Mouse (Mus musculus) liver, adult 2 months (tissue): Measurements from ENCODE around the gene Skp1a. TPM values are rescaled to one million over a fixed set of nuclear protein-coding genes. Genes with fewer than 3 reads are reported as not detected.

Experiments
- DNase-seq: peaks from one replicate; pipeline ENCODE4 v3.0.0-alpha.2; 2011; ENCODE audit warnings: low read depth, low spot score; ENCODE audit errors: extremely low read depth
- H3K27ac ChIP-seq: fragments of 200-500 bp; replicated peaks from 2 replicates; pipeline ENCODE4 v1.5.1; 2012; ENCODE audit warnings: low read depth, mild to moderate bottlenecking, control low read depth, inconsistent platforms, low read length; ENCODE audit not compliant: insufficient read depth
- H3K27me3 ChIP-seq: fragments of 200-500 bp; 2 replicates; pipeline ENCODE4 v1.6.1; 2012; ENCODE audit warnings: mild to moderate bottlenecking, moderate library complexity, low read length, inconsistent platforms; ENCODE audit not compliant: control insufficient read depth, insufficient read depth
- H3K36me3 ChIP-seq: fragments of 200-500 bp; 2 replicates; pipeline ENCODE4 v1.6.1; 2012; ENCODE audit warnings: low read length, inconsistent platforms; ENCODE audit not compliant: control insufficient read depth, insufficient read depth
- H3K4me1 ChIP-seq: fragments of 200-500 bp; 2 replicates; pipeline ENCODE4 v1.6.1; 2011; ENCODE audit warnings: low read length; ENCODE audit not compliant: control insufficient read depth, insufficient read depth
- H3K4me3 ChIP-seq: fragments of 200-500 bp; 2 replicates; pipeline ENCODE4 v1.5.1; 2011; ENCODE audit warnings: low read depth, mild to moderate bottlenecking, control low read depth, low read length, moderate library complexity; ENCODE audit not compliant: insufficient read depth
- H3K79me2 ChIP-seq: fragments of 200-500 bp; 2 replicates; pipeline ENCODE4 v1.6.1; 2012; ENCODE audit warnings: inconsistent platforms, mild to moderate bottlenecking, low read length, moderate library complexity; ENCODE audit not compliant: control insufficient read depth, insufficient read depth
- H3K9ac ChIP-seq: fragments of 200-500 bp; 2 replicates; pipeline ENCODE4 v1.6.1; 2012; ENCODE audit warnings: low read depth, mild to moderate bottlenecking, control low read depth, inconsistent platforms, low read length
- CTCF ChIP-seq: fragments of 200-500 bp; IDR thresholded peaks from 2 replicates; pipeline ENCODE4 v1.5.1; 2011; ENCODE audit warnings: low read depth, low read length, control low read depth
- POLR2A ChIP-seq: fragments of 200-500 bp; IDR thresholded peaks from 2 replicates; pipeline ENCODE4 v1.6.1; 2011; ENCODE audit warnings: low read length, control low read depth; ENCODE audit not compliant: insufficient read depth; ENCODE audit errors: extremely low read depth
- WGBS: fragments of 180-500 bp; shearing (Covaris S2); methylation state at CpG from one replicate; pipeline ENCODE4 v1.1.7; 2018; 5-methylcytosine and 5-hydroxymethylcytosine counted together
- polyA plus RNA-seq: library from polyadenylated mRNA; depleted of rRNA; stranded (reverse); fragments of >200 nt; gene quantifications from 2 replicates; pipeline ENCODE4 v1.2.3, GENCODE M21; 2012
- total RNA-seq: library from RNA; depleted of rRNA; stranded (reverse); fragments of >200 nt; gene quantifications from 2 replicates; pipeline ENCODE4 v1.2.3, GENCODE M21; 2014

Skp1a gene
- total and polyA plus RNA-seq, 2 experiments, result 26.0 to 318 TPM

DNA sequence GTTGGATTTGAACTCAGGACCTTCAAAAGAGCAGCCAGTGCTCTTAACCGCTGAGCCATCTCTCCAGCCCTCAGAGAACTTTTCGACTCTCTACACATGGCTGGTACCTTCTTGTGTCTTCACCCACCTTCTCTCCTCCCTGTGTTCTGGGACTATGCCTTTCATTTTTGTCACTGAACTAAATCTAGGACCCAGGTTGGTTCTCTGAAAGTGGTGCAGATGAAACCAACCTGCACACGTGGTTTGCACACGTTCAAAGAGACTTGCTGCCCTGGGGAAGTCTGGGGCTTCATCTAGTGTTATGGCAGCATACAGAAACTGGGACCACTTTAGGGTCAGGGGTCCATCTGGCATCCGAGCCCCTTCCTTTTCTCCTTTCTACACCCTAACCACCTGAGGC is 35.5 kb downstream of the Skp1a start:
- no peak overlapping the region for H3K9ac ChIP-seq
- no peaks in the 10 kb centered on the region for H3K36me3 ChIP-seq
- H3K27me3 ChIP-seq, result no peaks in the 10 kb centered on the region
- DNase-seq, result no peak
- H3K79me2 ChIP-seq, result no peaks in the 10 kb centered on the region
- WGBS, result 89% methylated on average over 5 of the region's 5 CpGs
- TF ChIP-seq POLR2A (no peak), CTCF (no peak)
- no peak overlapping the region for H3K4me3 ChIP-seq
- H3K4me1 ChIP-seq, result peaks cover 4% of the 10 kb centered on the region; the same call in 1 of the 2 replicates
- H3K27ac ChIP-seq, result no peak overlapping the region

- DNase-seq, result no peak
- Histone ChIP-seq H3K36me3 (no peaks in the 10 kb centered on the region), H3K27me3 (no peaks in the 10 kb centered on the region), H3K4me1 (peaks cover 4% of the 10 kb centered on the region; the same call in 1 of the 2 replicates), H3K4me3 (no peak overlapping the region), H3K9ac (no peak overlapping the region), H3K79me2 (no peaks in the 10 kb centered on the region), H3K27ac (0 out of 2 replicates have a peak overlapping the region, but pooled peaks have one; percentile 41)
- WGBS, result 82% methylated on average over 7 of the region's 7 CpGs
- TF ChIP-seq CTCF (no peak), POLR2A (no peak)
These were observed 36.5 kb downstream of the Skp1a start for GRCm38 (mm10) chr11:52268104-52268835.

DNA sequence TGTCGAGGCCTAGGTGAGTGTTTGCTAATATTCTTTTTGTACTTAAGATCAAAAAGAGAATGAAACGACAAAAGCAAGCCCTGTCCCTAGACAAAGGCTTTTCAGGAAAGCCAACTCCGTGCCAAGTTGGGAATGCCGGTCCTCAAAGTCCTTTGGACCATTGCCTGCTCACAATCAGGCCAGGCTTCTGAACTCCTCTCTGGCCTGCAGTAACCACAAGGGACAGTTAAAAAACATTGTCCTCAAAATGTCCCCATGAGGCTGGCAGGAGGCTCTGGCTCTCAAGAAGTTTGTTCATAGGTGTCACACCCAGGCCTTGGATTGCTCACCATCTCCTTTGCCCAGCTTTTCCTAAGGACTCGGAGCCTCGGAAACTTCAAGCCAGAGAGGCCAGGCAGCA is 38.0 kb downstream of the Skp1a start:
- Histone ChIP-seq H3K4me1 (peaks cover 4% of the 10 kb centered on the region; the same call in 1 of the 2 replicates), H3K27me3 (no peaks in the 10 kb centered on the region), H3K36me3 (no peaks in the 10 kb centered on the region), H3K4me3 (no peak overlapping the region), H3K9ac (no peak overlapping the region), H3K27ac (no peak overlapping the region), H3K79me2 (no peaks in the 10 kb centered on the region)
- 48% methylated on average over 6 of the region's 6 CpGs for WGBS
- peak; percentile 36 for DNase-seq
- TF ChIP-seq CTCF (no peak), POLR2A (no peak)

DNA sequence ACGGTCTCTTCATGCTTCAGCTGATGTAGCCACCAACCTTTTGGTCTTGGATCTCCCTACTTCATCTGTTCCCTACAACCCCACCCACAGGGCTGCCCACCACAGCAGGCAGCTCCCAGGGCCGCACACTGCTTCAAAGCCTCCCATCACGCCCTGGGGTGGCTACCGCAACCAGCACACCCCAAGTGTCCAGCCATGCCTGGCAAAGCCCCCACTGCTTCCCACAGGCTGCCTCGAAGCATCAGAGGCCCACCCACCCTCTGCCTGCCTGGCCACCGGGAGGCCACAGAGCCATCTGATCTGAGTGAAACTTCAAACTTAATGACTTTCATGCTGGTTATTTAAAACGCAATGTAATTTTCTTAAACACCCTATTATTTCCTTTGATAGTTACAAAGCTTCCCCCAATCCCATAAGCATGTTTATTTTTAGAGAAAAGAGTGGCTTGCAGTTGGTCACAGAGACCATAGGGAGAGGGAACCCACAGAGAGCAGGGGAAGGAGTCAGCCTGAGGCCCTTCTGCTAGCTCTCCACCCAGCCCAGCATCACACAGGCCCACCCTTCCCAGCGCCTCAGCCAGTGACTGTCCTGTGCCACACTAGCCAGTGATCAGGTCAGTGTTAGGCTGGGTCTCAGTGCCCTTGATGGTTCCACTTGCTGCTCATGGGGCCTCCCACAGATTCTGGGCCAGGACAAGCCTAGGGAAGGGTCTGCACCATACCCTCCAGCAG is 40.1 kb downstream of the Skp1a start:
- H3K4me3 ChIP-seq, result no peak overlapping the region
- H3K27me3 ChIP-seq, result no peaks in the 10 kb centered on the region
- DNase-seq, result no peak
- no peak for TF ChIP-seq POLR2A
- no peak for TF ChIP-seq CTCF
- no peaks in the 10 kb centered on the region for H3K79me2 ChIP-seq
- no peak overlapping the region for H3K27ac ChIP-seq
- no peak overlapping the region for H3K9ac ChIP-seq
- peaks cover 4% of the 10 kb centered on the region; the same call in 1 of the 2 replicates for H3K4me1 ChIP-seq
- H3K36me3 ChIP-seq, result no peaks in the 10 kb centered on the region
- 97% methylated on average over 8 of the region's 8 CpGs for WGBS

DNA sequence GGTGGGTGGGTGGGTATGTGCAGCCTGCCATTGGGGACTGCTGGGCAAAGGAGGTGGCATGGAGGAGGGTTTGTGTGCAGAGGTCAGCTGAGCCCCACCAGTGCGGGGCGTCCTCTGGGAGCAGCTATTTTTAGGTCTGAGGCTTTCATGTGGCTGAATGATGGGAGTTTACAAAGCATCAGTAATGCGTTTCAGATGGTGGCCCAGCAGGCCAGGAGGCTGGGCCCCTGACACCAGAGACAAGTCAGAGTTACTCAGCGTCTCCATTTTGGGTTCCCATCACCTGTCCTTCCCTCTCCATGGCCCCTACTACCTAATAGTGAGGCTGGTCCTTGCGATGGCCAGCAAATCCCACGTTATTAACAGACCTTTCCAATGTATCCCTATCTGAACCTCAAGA is 40.8 kb downstream of the Skp1a start:
- Histone ChIP-seq H3K9ac (no peak overlapping the region), H3K4me3 (no peak overlapping the region), H3K79me2 (no peaks in the 10 kb centered on the region), H3K4me1 (peaks cover 4% of the 10 kb centered on the region; the same call in 1 of the 2 replicates), H3K27me3 (no peaks in the 10 kb centered on the region), H3K27ac (no peak overlapping the region), H3K36me3 (no peaks in the 10 kb centered on the region)
- no peak for DNase-seq
- TF ChIP-seq POLR2A (no peak), CTCF (no peak)
- 91% methylated on average over 6 of the region's 6 CpGs for WGBS
